Mouse (Mus musculus) WW6 (cell line): ENCODE results near the gene Cacnb1.

ENCODE experiments used
- DNase-seq: peaks from one replicate; pipeline ENCODE4 v3.0.0-alpha.2; 2013; ENCODE audit warnings: low read depth, low spot score

Gene Cacnb1

DNA sequence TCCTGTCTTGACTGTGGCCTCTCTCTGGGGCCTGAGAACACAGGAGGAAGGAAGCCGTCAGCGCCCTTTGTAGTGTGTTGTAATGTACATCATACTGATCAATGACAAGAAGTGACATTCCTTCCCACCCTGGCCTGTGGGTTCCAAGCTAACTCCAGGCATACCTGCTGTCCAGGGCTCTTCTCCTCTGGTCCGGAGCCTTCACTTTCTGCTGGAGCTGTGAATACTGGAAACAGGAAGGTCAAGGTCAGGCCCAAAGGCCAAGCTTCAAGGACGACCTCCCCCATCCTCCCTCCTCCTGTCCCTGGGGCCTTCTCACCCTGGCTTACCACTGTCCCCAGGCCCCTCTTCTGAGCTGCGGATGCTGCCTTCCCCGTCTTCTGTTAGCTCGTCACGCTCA is 18.1 kb upstream of the Cacnb1 start:
- no peak for DNase-seq

- no peak for DNase-seq
These were observed 15.0 kb upstream of the Cacnb1 start for GRCm38 (mm10) chr11:98037871-98038270.

- DNase-seq = no peak
These were observed 13.1 kb upstream of the Cacnb1 start for GRCm38 (mm10) chr11:98035977-98036377.

- no peak for DNase-seq
These were observed 12.0 kb upstream of the Cacnb1 start for GRCm38 (mm10) chr11:98034840-98035239.

- DNase-seq = no peak
These were observed 11.2 kb upstream of the Cacnb1 start for GRCm38 (mm10) chr11:98034061-98034460.

DNA sequence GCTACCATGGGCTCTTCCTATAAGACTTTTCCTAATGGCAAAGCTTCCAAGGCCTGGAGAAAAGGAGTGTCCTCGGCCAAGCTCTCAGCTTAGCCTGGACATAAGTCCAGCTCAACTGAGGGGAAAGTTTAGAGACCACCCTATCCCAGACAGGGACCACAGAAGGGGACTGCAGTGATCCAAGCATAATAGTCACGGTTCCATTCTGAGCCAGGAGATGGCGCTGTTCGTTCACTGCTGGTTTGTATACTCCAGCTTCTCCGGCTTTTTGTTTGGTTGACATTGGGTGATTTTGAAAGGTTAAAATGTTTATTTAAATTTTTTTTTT is 8.6 kb upstream of the Cacnb1 start:
- no peak for DNase-seq

DNA sequence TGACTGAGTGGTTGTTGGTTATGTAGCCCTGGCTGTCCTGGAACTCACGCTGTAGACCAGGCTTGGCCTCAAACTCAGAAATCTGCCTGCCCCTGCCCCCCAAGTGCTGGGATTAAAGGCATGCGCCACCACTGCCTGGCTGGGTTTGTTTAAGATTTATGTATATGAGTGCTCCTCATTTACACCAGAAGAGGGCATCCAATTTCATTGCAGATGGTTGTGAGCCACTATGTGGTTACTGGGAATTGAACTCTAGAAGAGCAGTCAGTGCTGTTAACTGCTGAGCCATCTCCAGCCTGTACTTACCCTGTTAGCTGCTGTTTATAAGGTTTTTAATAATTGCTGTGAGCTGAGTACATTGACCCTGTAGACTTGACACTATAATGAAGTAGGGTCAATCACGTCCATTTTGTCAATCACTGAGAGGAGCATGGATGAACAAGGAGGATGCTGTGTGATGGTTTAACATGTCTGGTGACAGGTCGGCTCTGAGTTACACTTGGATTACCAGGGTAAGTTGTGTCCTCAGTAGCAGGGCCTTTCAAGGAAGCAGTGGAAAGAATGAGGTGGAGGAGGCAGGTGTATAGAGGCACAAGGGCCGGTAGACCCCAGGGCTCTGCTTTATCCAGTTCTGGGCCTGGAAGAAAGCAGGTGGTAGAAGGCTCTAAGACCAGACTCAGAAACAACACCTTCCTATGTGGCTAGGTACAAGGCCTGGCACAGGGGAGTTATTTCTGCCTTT is 8.0 kb upstream of the Cacnb1 start:
- DNase-seq = no peak

- DNase-seq = no peak
These were observed 5.0 kb upstream of the Cacnb1 start for GRCm38 (mm10) chr11:98027785-98028184.

- DNase-seq = no peak
These were observed 4.5 kb upstream of the Cacnb1 start for GRCm38 (mm10) chr11:98027297-98027688.

DNA sequence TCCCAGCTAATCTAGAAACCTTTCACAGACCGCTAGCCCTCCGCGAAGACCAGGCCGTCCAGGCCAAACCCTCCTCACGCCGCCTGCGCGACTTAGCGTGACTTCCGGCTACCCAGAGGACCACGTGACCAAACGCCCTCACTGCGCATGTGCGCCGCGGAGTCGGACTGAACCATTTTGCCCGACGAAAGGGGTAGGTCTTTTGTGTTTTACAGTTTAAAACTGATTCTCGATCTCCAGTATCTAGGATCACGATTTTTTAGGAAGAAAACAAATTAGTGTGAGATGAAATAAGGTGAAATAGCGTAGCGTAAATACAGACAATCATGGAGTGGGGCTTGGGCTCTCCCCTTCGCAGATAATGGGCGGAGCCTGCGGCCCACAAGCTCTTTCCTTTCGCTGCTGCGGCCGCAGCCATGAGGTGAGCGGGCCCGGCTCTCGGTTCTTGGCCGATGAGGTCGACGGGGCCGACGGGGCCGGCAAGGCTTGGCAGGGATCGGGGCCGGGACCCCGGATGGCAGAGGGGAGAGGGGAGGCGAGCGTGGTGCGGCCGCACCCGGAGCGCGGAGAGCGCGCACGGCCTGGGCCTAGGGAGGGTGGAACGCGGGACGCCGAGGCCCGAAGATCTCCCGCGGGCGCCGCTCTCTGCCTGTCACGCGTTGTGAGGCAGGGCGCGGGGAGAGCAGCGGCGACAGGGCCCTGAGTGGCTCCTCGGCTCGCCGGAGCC is 3.9 kb upstream of the Cacnb1 start, which contains the start of gene Rpl19:
Gene Rpl19, plus strand, starts transcription at position 141 of the 727 bp plus-strand sequence.
- DNase-seq = peak; percentile 87

DNA sequence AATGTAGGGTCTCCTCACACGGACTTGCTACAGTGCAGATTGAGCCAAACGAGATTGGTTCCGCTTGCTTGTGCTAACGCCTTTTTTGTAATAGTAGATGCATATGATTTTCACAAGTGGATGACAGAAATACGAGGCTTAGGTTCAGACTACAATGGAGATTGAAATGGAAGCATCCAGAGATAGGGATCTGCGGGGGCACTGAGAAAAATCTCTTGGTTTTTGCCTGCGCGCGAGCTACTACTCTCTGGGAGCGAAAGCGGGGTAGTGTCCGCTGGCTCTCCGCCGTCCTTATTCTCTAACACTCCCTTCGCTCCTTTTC is 3.4 kb upstream of the Cacnb1 start:
- no peak for DNase-seq

DNA sequence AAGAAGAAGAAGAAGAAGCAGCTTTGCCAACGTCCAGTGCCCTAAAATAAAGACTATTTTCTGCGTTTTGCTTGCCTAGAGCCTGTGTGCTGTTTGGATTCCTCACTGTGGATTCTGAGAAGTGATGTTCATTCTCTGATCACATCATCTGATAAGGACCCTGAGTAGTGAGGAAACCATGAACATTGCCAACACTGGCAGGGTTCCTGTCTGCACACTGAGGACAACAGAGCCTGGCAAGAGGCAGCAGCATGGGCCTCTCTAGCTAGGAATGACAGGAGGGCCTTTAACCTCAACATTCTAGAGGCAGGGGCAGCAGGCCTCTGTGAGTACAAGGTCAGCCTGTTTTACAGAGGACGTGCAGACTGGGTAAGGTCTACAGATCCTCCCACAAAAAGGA is 1.7 kb upstream of the Cacnb1 start:
- DNase-seq = no peak

DNA sequence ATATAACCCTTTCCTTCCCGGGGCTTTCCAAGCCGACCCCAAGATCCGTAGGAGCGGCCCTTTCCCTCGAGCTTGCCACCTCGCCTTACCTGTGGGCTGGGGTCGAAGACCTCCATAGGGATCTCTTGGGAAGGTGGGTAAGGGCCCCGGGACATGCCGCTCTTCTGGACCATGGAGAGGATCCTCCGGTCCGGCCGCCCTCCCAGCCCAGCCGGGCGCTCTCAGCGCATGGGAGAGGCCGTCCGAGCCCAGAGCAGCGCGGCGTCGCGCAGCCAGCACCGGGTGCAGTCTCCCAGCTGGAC is 630 bp downstream of the Cacnb1 start:
- no peak for DNase-seq

- no peak for DNase-seq
These were observed 1.1 kb downstream of the Cacnb1 start for GRCm38 (mm10) chr11:98021565-98022252.

DNA sequence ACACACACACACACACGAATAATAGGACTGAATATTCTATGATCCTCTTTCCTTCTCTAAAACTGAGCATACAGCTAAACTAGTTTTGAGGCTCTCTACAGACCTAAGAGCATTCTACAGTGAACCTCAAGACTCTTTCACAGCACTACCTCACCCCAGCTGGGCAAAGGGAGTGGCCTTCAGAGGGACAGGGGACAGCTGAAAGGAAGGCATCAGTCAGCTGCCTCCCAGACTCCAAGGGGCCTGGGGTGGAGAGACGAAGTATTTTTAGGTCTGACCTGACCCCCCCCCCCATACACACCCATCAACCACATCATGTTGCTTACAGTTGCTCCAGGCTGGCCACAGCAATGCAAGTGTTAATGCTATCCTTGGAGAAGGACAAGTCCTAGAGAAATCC is 1.7 kb downstream of the Cacnb1 start:
- DNase-seq = no peak

- DNase-seq = no peak
These were observed 2.1 kb downstream of the Cacnb1 start for GRCm38 (mm10) chr11:98020710-98021109.

DNA sequence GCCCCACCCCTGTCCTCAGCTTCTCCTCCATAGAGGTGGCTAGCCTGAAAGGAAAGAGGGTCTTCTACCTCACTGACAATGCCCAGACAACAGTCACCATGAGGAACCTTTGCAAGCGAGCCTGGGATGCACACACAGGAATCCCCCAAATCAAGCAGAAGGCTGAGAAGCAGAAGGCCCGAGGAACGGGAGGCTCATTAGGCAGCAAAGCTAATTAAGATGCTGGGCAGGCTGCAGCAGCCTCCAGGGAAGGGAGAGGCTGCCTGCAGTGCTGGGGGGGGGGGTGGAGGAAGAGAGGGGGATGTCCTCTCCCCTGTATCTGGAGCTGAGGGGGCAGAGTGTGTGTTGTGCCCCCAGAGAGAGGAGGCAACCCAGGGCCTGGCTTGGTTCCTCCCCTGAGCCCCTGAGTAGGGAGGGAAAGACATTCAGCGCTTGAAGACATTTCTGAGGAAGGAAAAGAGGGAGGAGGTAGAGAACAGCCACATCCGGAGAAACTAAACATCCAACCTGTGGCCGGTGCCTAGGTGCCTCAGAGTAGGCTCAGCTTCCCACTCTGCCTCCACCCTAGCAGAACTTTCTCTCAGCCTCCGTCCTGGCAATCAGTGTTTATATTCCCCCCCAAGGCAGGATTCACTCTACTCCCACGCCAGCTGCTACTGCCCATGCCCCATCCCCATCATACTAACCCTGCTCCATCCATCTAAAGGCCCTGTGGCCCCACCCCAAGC is 2.8 kb downstream of the Cacnb1 start:
- no peak for DNase-seq

DNA sequence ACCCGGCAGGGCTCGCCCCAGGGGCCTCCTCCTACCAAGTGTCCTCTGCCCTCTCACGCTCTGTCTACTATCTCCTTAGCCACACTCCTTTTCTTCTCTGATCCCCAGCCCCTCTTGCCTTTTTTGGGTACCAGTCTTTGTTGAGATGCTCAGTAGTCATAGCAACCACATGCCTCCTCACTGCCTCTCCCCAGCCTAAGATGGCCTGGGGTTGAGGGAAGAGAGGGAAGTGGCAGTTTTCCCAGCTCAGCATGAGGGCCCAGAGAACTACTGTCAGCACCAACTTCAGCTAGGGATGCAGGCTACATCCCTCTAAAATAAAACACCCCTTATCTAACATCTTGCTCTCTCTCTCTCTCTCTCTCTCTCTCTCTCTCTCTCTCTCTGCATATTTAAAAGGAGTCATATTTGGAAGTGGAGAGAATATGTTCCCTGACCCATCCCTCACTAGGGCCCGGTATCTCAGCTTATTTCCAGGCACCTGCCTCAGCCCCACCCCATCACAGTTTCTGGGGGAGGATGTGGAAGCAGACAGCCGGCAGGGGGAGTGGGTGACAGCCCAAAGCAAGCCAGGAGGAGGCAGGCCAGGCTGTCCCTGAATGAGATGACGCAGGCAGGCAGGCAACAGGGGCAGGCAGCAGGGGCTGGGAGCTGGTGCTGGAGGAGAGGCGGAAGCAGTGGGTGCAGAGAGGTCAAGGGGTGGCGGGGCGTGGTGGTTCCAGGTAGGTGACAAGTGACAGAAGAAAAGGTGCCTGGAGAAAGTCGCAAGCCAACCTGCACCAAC is 3.8 kb downstream of the Cacnb1 start:
- DNase-seq = no peak

GRCm38 (mm10) chr11:98018222-98018621 is 4.6 kb downstream of the Cacnb1 start:
- DNase-seq = no peak

GRCm38 (mm10) chr11:98016824-98017223 is 6.0 kb downstream of the Cacnb1 start:
- no peak for DNase-seq

DNA sequence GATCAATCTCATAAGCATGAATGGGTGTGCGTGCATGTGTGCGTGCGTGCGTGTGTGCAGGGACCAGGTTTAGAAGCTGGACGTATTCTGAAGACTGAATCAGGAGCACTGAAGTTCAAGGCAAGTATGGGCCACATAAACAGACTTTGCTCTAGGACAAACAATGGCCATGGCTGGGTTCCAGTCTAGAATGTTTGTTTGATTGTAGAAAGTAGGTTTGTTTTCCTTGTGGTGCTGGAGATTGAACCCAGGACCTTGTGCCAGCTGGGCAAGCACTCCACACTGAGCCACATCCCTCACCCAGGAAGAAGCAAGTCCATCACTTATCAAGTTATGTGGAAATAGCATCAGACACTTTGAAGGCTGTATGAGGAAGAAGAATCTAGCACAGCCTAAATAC is 6.7 kb downstream of the Cacnb1 start:
- DNase-seq = no peak

DNA sequence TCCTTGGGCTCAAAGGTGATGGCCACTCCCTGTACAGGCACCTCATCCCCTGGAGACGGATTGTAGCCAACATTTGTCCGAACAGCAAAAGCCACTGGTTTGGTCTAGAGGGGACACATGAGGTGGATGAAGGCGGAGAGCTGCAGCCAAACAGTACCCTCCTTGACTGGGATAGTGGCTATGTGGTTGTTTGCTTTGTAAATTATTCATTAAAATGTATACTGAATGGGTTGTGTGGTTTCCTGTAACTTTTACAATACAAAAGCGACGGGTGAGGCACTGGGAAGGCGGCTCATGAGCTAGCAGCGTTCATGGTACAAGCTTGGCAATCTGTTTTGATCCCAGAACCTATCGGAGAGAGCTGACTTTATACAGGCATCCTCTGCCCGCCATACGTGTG is 10.0 kb downstream of the Cacnb1 start:
- DNase-seq = no peak
